Mouse (Mus musculus): ENCODE data around the gene Il11. TPM values are rescaled to one million over a fixed set of nuclear protein-coding genes. Genes with fewer than 3 reads are reported as not detected.

The Il11 gene
- total RNA-seq, 1 experiment from 2014 or later, result 0.74 TPM

GRCm38 (mm10) chr7:4751971-4752820, 30.5 kb downstream of the Il11 start:
- ATAC-seq (replicated peaks in 1 of 2; ENCODE audit: insufficient read depth in 1 of 2, low FRiP score in 2 of 2, low TSS enrichment in 1 of 2, low read depth in 1 of 2, poor library complexity in 2 of 2, severe bottlenecking in 2 of 2), result peak; percentile 29 to 61; a peak in 3 of 4 replicates

GRCm38 (mm10) chr7:4749169-4749568, 33.5 kb downstream of the Il11 start:
- no peak for ATAC-seq (replicated peaks in 1 of 2; ENCODE audit: insufficient read depth in 1 of 2, low FRiP score in 2 of 2, low TSS enrichment in 1 of 2, low read depth in 1 of 2, poor library complexity in 2 of 2, severe bottlenecking in 2 of 2)

- no peak for ATAC-seq (replicated peaks in 1 of 2; ENCODE audit: insufficient read depth in 1 of 2, low FRiP score in 2 of 2, low TSS enrichment in 1 of 2, low read depth in 1 of 2, poor library complexity in 2 of 2, severe bottlenecking in 2 of 2)
Measured at GRCm38 (mm10) chr7:4748321-4748720, 34.3 kb downstream of the Il11 start.

GRCm38 (mm10) chr7:4747156-4747899, 35.3 kb downstream of the Il11 start:
- no peak; a peak in 1 of 4 replicates for ATAC-seq (replicated peaks in 1 of 2; ENCODE audit: insufficient read depth in 1 of 2, low FRiP score in 2 of 2, low TSS enrichment in 1 of 2, low read depth in 1 of 2, poor library complexity in 2 of 2, severe bottlenecking in 2 of 2)

GRCm38 (mm10) chr7:4746326-4746980, 36.2 kb downstream of the Il11 start:
- ATAC-seq (replicated peaks in 1 of 2; ENCODE audit: insufficient read depth in 1 of 2, low FRiP score in 2 of 2, low TSS enrichment in 1 of 2, low read depth in 1 of 2, poor library complexity in 2 of 2, severe bottlenecking in 2 of 2), result no peak

GRCm38 (mm10) chr7:4744886-4745285, 37.8 kb downstream of the Il11 start:
- no peak for ATAC-seq (replicated peaks in 1 of 2; ENCODE audit: insufficient read depth in 1 of 2, low FRiP score in 2 of 2, low TSS enrichment in 1 of 2, low read depth in 1 of 2, poor library complexity in 2 of 2, severe bottlenecking in 2 of 2)

GRCm38 (mm10) chr7:4743354-4743753, 39.3 kb downstream of the Il11 start:
- no peak for ATAC-seq (replicated peaks in 1 of 2; ENCODE audit: insufficient read depth in 1 of 2, low FRiP score in 2 of 2, low TSS enrichment in 1 of 2, low read depth in 1 of 2, poor library complexity in 2 of 2, severe bottlenecking in 2 of 2)

GRCm38 (mm10) chr7:4742482-4742819, 40.2 kb downstream of the Il11 start:
- ATAC-seq (replicated peaks in 1 of 2; ENCODE audit: insufficient read depth in 1 of 2, low FRiP score in 2 of 2, low TSS enrichment in 1 of 2, low read depth in 1 of 2, poor library complexity in 2 of 2, severe bottlenecking in 2 of 2), result no peak

- no peak for ATAC-seq (replicated peaks in 1 of 2; ENCODE audit: insufficient read depth in 1 of 2, low FRiP score in 2 of 2, low TSS enrichment in 1 of 2, low read depth in 1 of 2, poor library complexity in 2 of 2, severe bottlenecking in 2 of 2)
Measured at GRCm38 (mm10) chr7:4741672-4742481, 40.8 kb downstream of the Il11 start.

- ATAC-seq (replicated peaks in 1 of 2; ENCODE audit: insufficient read depth in 1 of 2, low FRiP score in 2 of 2, low TSS enrichment in 1 of 2, low read depth in 1 of 2, poor library complexity in 2 of 2, severe bottlenecking in 2 of 2), result peak in 1 of 2 experiments; percentile 22; a peak in 1 of 4 replicates
Measured at GRCm38 (mm10) chr7:4741151-4741550, 41.5 kb downstream of the Il11 start.

- no peak for ATAC-seq (replicated peaks in 1 of 2; ENCODE audit: insufficient read depth in 1 of 2, low FRiP score in 2 of 2, low TSS enrichment in 1 of 2, low read depth in 1 of 2, poor library complexity in 2 of 2, severe bottlenecking in 2 of 2)
Measured at GRCm38 (mm10) chr7:4740309-4740727, 42.3 kb downstream of the Il11 start.

- peak; percentile 92 to 94 for ATAC-seq (replicated peaks in 1 of 2; ENCODE audit: insufficient read depth in 1 of 2, low FRiP score in 2 of 2, low TSS enrichment in 1 of 2, low read depth in 1 of 2, poor library complexity in 2 of 2, severe bottlenecking in 2 of 2)
Measured at GRCm38 (mm10) chr7:4739544-4740275, 42.9 kb downstream of the Il11 start, which contains the start of gene Kmt5c. Gene Kmt5c (plus strand): TSS chr7:4740115.

- no peak for ATAC-seq (replicated peaks in 1 of 2; ENCODE audit: insufficient read depth in 1 of 2, low FRiP score in 2 of 2, low TSS enrichment in 1 of 2, low read depth in 1 of 2, poor library complexity in 2 of 2, severe bottlenecking in 2 of 2)
Measured at GRCm38 (mm10) chr7:4739041-4739543, 43.6 kb downstream of the Il11 start.

GRCm38 (mm10) chr7:4732968-4733392, 49.7 kb downstream of the Il11 start:
- no peak for ATAC-seq (replicated peaks in 1 of 2; ENCODE audit: insufficient read depth in 1 of 2, low FRiP score in 2 of 2, low TSS enrichment in 1 of 2, low read depth in 1 of 2, poor library complexity in 2 of 2, severe bottlenecking in 2 of 2)

- ATAC-seq (replicated peaks in 1 of 2; ENCODE audit: insufficient read depth in 1 of 2, low FRiP score in 2 of 2, low TSS enrichment in 1 of 2, low read depth in 1 of 2, poor library complexity in 2 of 2, severe bottlenecking in 2 of 2), result peak in 1 of 2 experiments; percentile 21; a peak in 1 of 4 replicates
Measured at GRCm38 (mm10) chr7:4731090-4731489, 51.6 kb downstream of the Il11 start.

GRCm38 (mm10) chr7:4725169-4725568, 57.5 kb downstream of the Il11 start, which contains the start of gene Tmem150b:
Gene Tmem150b (minus strand): TSS chr7:4725249.
- ATAC-seq (replicated peaks in 1 of 2; ENCODE audit: insufficient read depth in 1 of 2, low FRiP score in 2 of 2, low TSS enrichment in 1 of 2, low read depth in 1 of 2, poor library complexity in 2 of 2, severe bottlenecking in 2 of 2), result peak; percentile 59 to 65
